ENCODE assay signal across 15 mouse cellular contexts in genomic region chr8:12985259-12985658, GRCm38 (mm10). TPM values are rescaled to one million over a fixed set of nuclear protein-coding genes. Genes with fewer than 3 reads are reported as not detected.
DNase-seq lines count a peak whose midpoint lies in the region; ATAC-seq lines count a peak whose summit lies in the region.
"Had no signal": no experiment of that assay in that cellular context is flagged by ENCODE, and none has a peak within 500 bp of the region (broad histone marks: within the 10 kb centered on the region; RNA-seq: fewer than 3 reads in every experiment).

No protein-coding gene starts in this region.

- no peak overlapping the region for H3K4me3 ChIP-seq in midbrain, embryonic 15.5 days
- H3K4me3 ChIP-seq: embryonic facial prominence, embryonic 10.5 days; heart, embryonic 10.5 days; intestine, embryonic 15.5 days; midbrain, embryonic 12.5 days had no signal

- H3K27ac ChIP-seq in midbrain, embryonic 15.5 days: no peak overlapping the region
- H3K27ac ChIP-seq: embryonic facial prominence, embryonic 10.5 days; heart, embryonic 10.5 days; intestine, embryonic 15.5 days; midbrain, embryonic 12.5 days had no signal

- no peak overlapping the region for H3K9ac ChIP-seq in midbrain, embryonic 15.5 days
- H3K9ac ChIP-seq: intestine, embryonic 15.5 days; midbrain, embryonic 12.5 days had no signal

- WGBS in midbrain, embryonic 15.5 days: 93% methylated on average over 13 of the region's 13 CpGs

- H3K36me3 ChIP-seq in midbrain, embryonic 15.5 days (replicated peaks): peaks cover 38% of the 10 kb centered on the region
- H3K36me3 ChIP-seq: heart, embryonic 10.5 days; intestine, embryonic 15.5 days had no signal

- no peak overlapping the region for H3K4me2 ChIP-seq in midbrain, embryonic 15.5 days
- H3K4me2 ChIP-seq: intestine, embryonic 15.5 days; midbrain, embryonic 12.5 days had no signal

- 0 out of 2 replicates have a peak, but pooled peaks cover 3% of the 10 kb centered on the region for H3K4me1 ChIP-seq in midbrain, embryonic 15.5 days
- H3K4me1 ChIP-seq: embryonic facial prominence, embryonic 10.5 days; intestine, embryonic 15.5 days; midbrain, embryonic 12.5 days had no signal

- H3K27me3 ChIP-seq in midbrain, embryonic 15.5 days (replicated peaks): no peaks in the 10 kb centered on the region
- H3K27me3 ChIP-seq: intestine, embryonic 15.5 days; midbrain, embryonic 12.5 days had no signal

- ATAC-seq in midbrain, embryonic 15.5 days (replicated peaks): no peak
- ATAC-seq: intestine, embryonic 15.5 days; lung, postnatal 0 days had no signal

- peak; percentile 73 to 83 for DNase-seq in layer of hippocampus, adult 18-20 months (ENCODE audit: low spot score in 2 of 2)
- no peak for DNase-seq in layer of hippocampus, adult 9-10 months (ENCODE audit: low spot score)
- peak; percentile 41 for DNase-seq in cerebellum, adult 8-10 months
- DNase-seq in layer of hippocampus, adult 8-10 months (ENCODE audit: low spot score in 2 of 2): peak; percentile 74 to 75
- peak; percentile 47 for DNase-seq in right cerebral cortex, postnatal 14 days
- DNase-seq in thymus, adult 18-20 months: no peak
- DNase-seq: kidney, postnatal 25 days had no signal

- H3K9me3 ChIP-seq in midbrain, embryonic 15.5 days: no peaks in the 10 kb centered on the region
- H3K9me3 ChIP-seq: heart, embryonic 10.5 days; intestine, embryonic 15.5 days; midbrain, embryonic 12.5 days had no signal

RNA-seq across cellular contexts. Expression of gene F7, which starts 40.6 kb away (rescaled TPM):
- total RNA-seq in layer of hippocampus, adult 18-20 months (2021): under 1 TPM; 0.18 to 0.22 TPM
- total RNA-seq in layer of hippocampus, adult 8-10 months (2022): not detected
- 0.09 TPM in 1 of 2 replicates, not detected in the other for polyA plus RNA-seq in midbrain, embryonic 15.5 days (2015; fragmentation: Nextera tagmentation; extraction: Ambion mirVana)
- total RNA-seq: gastrocnemius, adult 8-10 months had no signal
- polyA plus RNA-seq: thymus, postnatal 0 days had no signal

RNA-seq across cellular contexts. Expression of gene F10, which starts 51.8 kb away (rescaled TPM):
- not detected for total RNA-seq in layer of hippocampus, adult 18-20 months (2021)
- total RNA-seq in layer of hippocampus, adult 8-10 months (2022): not detected
- 0.21 and 0.56 TPM in 2 replicates for polyA plus RNA-seq in midbrain, embryonic 15.5 days (2015; fragmentation: Nextera tagmentation; extraction: Ambion mirVana)
- total RNA-seq: gastrocnemius, adult 8-10 months had no signal

Comparison
In these comparisons a context has a peak if more than half of its experiments do, and no peak if none do; other contexts are left out.
1. DNase-seq: peak in layer of hippocampus, adult 18-20 months (2 of 2), cerebellum, adult 8-10 months (single experiment), layer of hippocampus, adult 8-10 months (2 of 2) and right cerebral cortex, postnatal 14 days (single experiment); none in layer of hippocampus, adult 9-10 months (single experiment) and thymus, adult 18-20 months (0 of 2).